13 mouse cellular contexts compared by ENCODE assay signal in the genomic region with DNA sequence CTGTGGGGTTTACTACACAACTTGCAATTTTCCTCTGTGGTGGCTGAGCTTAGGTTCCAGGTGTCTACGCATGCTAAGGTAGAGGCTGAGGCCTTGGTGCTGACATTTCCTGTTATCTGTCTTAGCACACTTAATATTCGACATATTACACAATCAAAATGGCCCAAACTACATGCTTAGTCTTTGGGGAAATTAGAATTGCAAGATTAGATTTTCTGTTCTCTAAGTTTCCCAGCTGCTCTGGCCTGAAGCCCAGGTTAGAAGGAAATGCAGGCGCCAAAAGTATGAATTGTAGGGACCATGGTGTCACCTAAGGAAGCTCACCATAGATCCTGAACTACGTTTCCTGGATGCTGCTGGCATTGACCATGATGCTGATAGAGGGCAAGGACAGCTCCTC. TPM values are rescaled to one million over a fixed set of nuclear protein-coding genes. Genes with fewer than 3 reads are reported as not detected.
A peak's percentile ranks its signal among the peaks of the same experiment; 100 is the strongest.
DNase-seq lines count a peak whose midpoint lies in the region; ATAC-seq and TF ChIP-seq lines count a peak whose summit lies in the region.
"Had no signal": no experiment of that assay in that cellular context is flagged by ENCODE, and none has a peak within 500 bp of the region (broad histone marks: within the 10 kb centered on the region; RNA-seq: fewer than 3 reads in every experiment).

No protein-coding gene starts in this region.

- H3K36me3 ChIP-seq in embryonic facial prominence, embryonic 14.5 days (ENCODE audit: control insufficient read depth, insufficient read depth, low read length), result no peaks in the 10 kb centered on the region
- no peaks in the 10 kb centered on the region for H3K36me3 ChIP-seq in embryonic facial prominence, embryonic 10.5 days (replicated peaks)
- H3K36me3 ChIP-seq in kidney, embryonic 14.5 days (ENCODE audit: control insufficient read depth, insufficient read depth, low read length), result no peaks in the 10 kb centered on the region
- no peaks in the 10 kb centered on the region for H3K36me3 ChIP-seq in liver, postnatal 0 days (replicated peaks; ENCODE audit: insufficient read depth, low read length)
- H3K36me3 ChIP-seq: midbrain, embryonic 15.5 days had no signal

- no peaks in the 10 kb centered on the region for H3K9me3 ChIP-seq in embryonic facial prominence, embryonic 14.5 days (ENCODE audit: control insufficient read depth, low read length)
- no peaks in the 10 kb centered on the region for H3K9me3 ChIP-seq in embryonic facial prominence, embryonic 10.5 days
- no peaks in the 10 kb centered on the region for H3K9me3 ChIP-seq in kidney, embryonic 14.5 days (ENCODE audit: control insufficient read depth, low read length)
- H3K9me3 ChIP-seq in liver, postnatal 0 days (ENCODE audit: low read length), result no peaks in the 10 kb centered on the region
- H3K9me3 ChIP-seq: midbrain, embryonic 15.5 days had no signal

- intact Hi-C loops in heart, postnatal 36 days (cut with DNase I), result no loop called here

- no peak for ATAC-seq in embryonic facial prominence, embryonic 14.5 days (ENCODE audit: low read depth)
- no peak for ATAC-seq in kidney, embryonic 14.5 days (ENCODE audit: low FRiP score, low TSS enrichment)
- no peak for ATAC-seq in liver, postnatal 0 days
- ATAC-seq: intestine, embryonic 16.5 days; midbrain, embryonic 15.5 days had no signal

- TF ChIP-seq EP300 in liver, postnatal 0 days (IDR thresholded peaks at IDR 0.05; ENCODE audit: low read depth), result no peak

- 71% methylated on average over 4 of the region's 4 CpGs for WGBS in embryonic facial prominence, embryonic 14.5 days
- WGBS in embryonic facial prominence, embryonic 10.5 days, result 91% methylated on average over 4 of the region's 4 CpGs
- 85% methylated on average over 4 of the region's 4 CpGs for WGBS in kidney, embryonic 14.5 days
- 68% methylated on average over 4 of the region's 4 CpGs for WGBS in liver, postnatal 0 days (ENCODE audit: insufficient replicate concordance)

- no peak for TF ChIP-seq CTCF in liver, postnatal 0 days (IDR thresholded peaks at IDR 0.05; ENCODE audit: low read depth)

- no peak overlapping the region for H3K4me3 ChIP-seq in embryonic facial prominence, embryonic 14.5 days (ENCODE audit: low read depth, low read length)
- no peak overlapping the region for H3K4me3 ChIP-seq in embryonic facial prominence, embryonic 10.5 days
- H3K4me3 ChIP-seq in kidney, embryonic 14.5 days (ENCODE audit: low read length), result no peak overlapping the region
- H3K4me3 ChIP-seq in liver, postnatal 0 days (ENCODE audit: low read depth, low read length), result no peak overlapping the region
- H3K4me3 ChIP-seq: midbrain, embryonic 15.5 days had no signal

- no peak overlapping the region for H3K9ac ChIP-seq in embryonic facial prominence, embryonic 14.5 days (ENCODE audit: low read depth, low read length)
- H3K9ac ChIP-seq in kidney, embryonic 14.5 days (ENCODE audit: low read depth, low read length), result no peak overlapping the region
- no peak overlapping the region for H3K9ac ChIP-seq in liver, postnatal 0 days (replicated peaks)
- H3K9ac ChIP-seq: hindbrain, embryonic 14.5 days; midbrain, embryonic 15.5 days had no signal

- peak; percentile 51 for DNase-seq in embryonic facial prominence, embryonic 14.5 days (ENCODE audit: low spot score)
- DNase-seq in embryonic facial prominence, embryonic 10.5 days (ENCODE audit: low spot score), result no peak
- DNase-seq in kidney, adult 18-20 months, result peak; percentile 25
- DNase-seq in heart, postnatal 36 days, result peak; percentile 37 to 55
- peak; percentile 30 for DNase-seq in lung, postnatal 14 days
- no peak for DNase-seq in liver, postnatal 0 days
- no peak for DNase-seq in urinary bladder, postnatal 14 days (ENCODE audit: low spot score)
- DNase-seq: cerebellum, postnatal 36 days had no signal

- H3K27me3 ChIP-seq in embryonic facial prominence, embryonic 14.5 days (replicated peaks; ENCODE audit: control insufficient read depth, insufficient read depth, low read length), result no peaks in the 10 kb centered on the region
- H3K27me3 ChIP-seq in embryonic facial prominence, embryonic 10.5 days (replicated peaks; ENCODE audit: low read depth, poor library complexity, severe bottlenecking), result no peaks in the 10 kb centered on the region
- H3K27me3 ChIP-seq in kidney, embryonic 14.5 days (ENCODE audit: control insufficient read depth, insufficient read depth, low read length), result no peaks in the 10 kb centered on the region
- H3K27me3 ChIP-seq in liver, postnatal 0 days (ENCODE audit: insufficient read depth, low read length), result no peaks in the 10 kb centered on the region
- H3K27me3 ChIP-seq: midbrain, embryonic 15.5 days had no signal

- H3K4me2 ChIP-seq in embryonic facial prominence, embryonic 14.5 days (ENCODE audit: low read depth, low read length), result no peak overlapping the region
- no peak overlapping the region for H3K4me2 ChIP-seq in kidney, embryonic 14.5 days (replicated peaks; ENCODE audit: low read depth, low read length)
- no peak overlapping the region for H3K4me2 ChIP-seq in liver, postnatal 0 days (ENCODE audit: low read depth, low read length)
- H3K4me2 ChIP-seq: hindbrain, embryonic 14.5 days; liver, embryonic 11.5 days; midbrain, embryonic 15.5 days had no signal

- no peaks in the 10 kb centered on the region for H3K4me1 ChIP-seq in embryonic facial prominence, embryonic 14.5 days (ENCODE audit: control insufficient read depth, insufficient read depth, low read length)
- peaks cover 5% of the 10 kb centered on the region for H3K4me1 ChIP-seq in embryonic facial prominence, embryonic 10.5 days
- no peaks in the 10 kb centered on the region for H3K4me1 ChIP-seq in kidney, embryonic 14.5 days (ENCODE audit: control insufficient read depth, insufficient read depth, low read length)
- H3K4me1 ChIP-seq in liver, postnatal 0 days (ENCODE audit: insufficient read depth), result no peaks in the 10 kb centered on the region
- H3K4me1 ChIP-seq: midbrain, embryonic 15.5 days had no signal

- no peak overlapping the region for H3K27ac ChIP-seq in embryonic facial prominence, embryonic 14.5 days (replicated peaks; ENCODE audit: low read depth, low read length)
- no peak overlapping the region for H3K27ac ChIP-seq in embryonic facial prominence, embryonic 10.5 days (replicated peaks)
- H3K27ac ChIP-seq in kidney, embryonic 14.5 days (ENCODE audit: low read depth, low read length), result no peak overlapping the region
- no peak overlapping the region for H3K27ac ChIP-seq in liver, postnatal 0 days (ENCODE audit: low read depth)
- H3K27ac ChIP-seq: hindbrain, embryonic 14.5 days; midbrain, embryonic 15.5 days had no signal

RNA-seq across cellular contexts. Expression of a gene that starts 19.9 kb away (rescaled TPM):
- 1.0 and 2.4 TPM in 2 replicates for polyA plus RNA-seq in embryonic facial prominence, embryonic 14.5 days (2014; fragmentation: Nextera tagmentation; extraction: Ambion mirVana)
- 0.25 and 0.33 TPM in 2 replicates for polyA plus RNA-seq in embryonic facial prominence, embryonic 10.5 days (2016; fragmentation: Nextera tagmentation; extraction: Ambion mirVana)
- 16.6 and 17.1 TPM in 2 replicates for polyA plus RNA-seq in kidney, embryonic 14.5 days (2014; fragmentation: Nextera tagmentation; extraction: Ambion mirVana)
- 10 to 100 TPM in 1 of 2 experiments, 1 to 10 TPM in 1; 8.0 to 23.8 TPM for total RNA-seq in heart, postnatal 36 days (2021)
- polyA plus RNA-seq in liver, postnatal 0 days (2015; fragmentation: Nextera tagmentation; extraction: Ambion mirVana), result 52.5 and 62.2 TPM in 2 replicates

RNA-seq across cellular contexts. Expression of a gene that starts 21.3 kb away (rescaled TPM):
- 24.8 and 31.7 TPM in 2 replicates for polyA plus RNA-seq in embryonic facial prominence, embryonic 14.5 days (2014; fragmentation: Nextera tagmentation; extraction: Ambion mirVana)
- 43.1 and 44.9 TPM in 2 replicates for polyA plus RNA-seq in embryonic facial prominence, embryonic 10.5 days (2016; fragmentation: Nextera tagmentation; extraction: Ambion mirVana)
- polyA plus RNA-seq in kidney, embryonic 14.5 days (2014; fragmentation: Nextera tagmentation; extraction: Ambion mirVana), result 26.2 and 29.8 TPM in 2 replicates
- 10 to 100 TPM; 13.4 to 23.5 TPM for total RNA-seq in heart, postnatal 36 days (2021)
- 3.1 and 3.2 TPM in 2 replicates for polyA plus RNA-seq in liver, postnatal 0 days (2015; fragmentation: Nextera tagmentation; extraction: Ambion mirVana)

RNA-seq across cellular contexts. Expression of a gene that starts 32.7 kb away (rescaled TPM):
- 7.2 and 10.3 TPM in 2 replicates for polyA plus RNA-seq in embryonic facial prominence, embryonic 14.5 days (2014; fragmentation: Nextera tagmentation; extraction: Ambion mirVana)
- 3.8 and 4.1 TPM in 2 replicates for polyA plus RNA-seq in embryonic facial prominence, embryonic 10.5 days (2016; fragmentation: Nextera tagmentation; extraction: Ambion mirVana)
- 7.3 and 9.7 TPM in 2 replicates for polyA plus RNA-seq in kidney, embryonic 14.5 days (2014; fragmentation: Nextera tagmentation; extraction: Ambion mirVana)
- 1 to 10 TPM; 4.6 to 9.9 TPM for total RNA-seq in heart, postnatal 36 days (2021)
- polyA plus RNA-seq in liver, postnatal 0 days (2015; fragmentation: Nextera tagmentation; extraction: Ambion mirVana), result 12.8 and 14.2 TPM in 2 replicates

Comparison
In these comparisons a context has a peak if more than half of its experiments do, and no peak if none do; other contexts are left out.
1. DNase-seq: peak in embryonic facial prominence, embryonic 14.5 days (single experiment), kidney, adult 18-20 months (single experiment), heart, postnatal 36 days (2 of 2) and lung, postnatal 14 days (single experiment); none in embryonic facial prominence, embryonic 10.5 days (single experiment), liver, postnatal 0 days (single experiment) and urinary bladder, postnatal 14 days (single experiment).